Mouse (Mus musculus) retina, postnatal 7 days (tissue): ENCODE data around the gene Fanca.
A peak's percentile ranks its signal among the peaks of the same experiment; 100 is the strongest.
"Not testable (repeated sequence)": the region's sequence is repeated elsewhere in the genome, so short reads cannot be mapped to it uniquely, and the experiment has no call there.

ENCODE experiments used
- DNase-seq: peaks from one replicate; pipeline ENCODE4 v3.0.0-alpha.2; 2012; ENCODE audit warnings: low read depth, low spot score

Gene Fanca

GRCm38 (mm10) chr8:123271901-123272300, 46.5 kb downstream of the Fanca start:
- no peak for DNase-seq

GRCm38 (mm10) chr8:123271147-123271546, 47.2 kb downstream of the Fanca start:
- no peak for DNase-seq

GRCm38 (mm10) chr8:123267926-123268656, 50.3 kb downstream of the Fanca start:
- no peak for DNase-seq

- DNase-seq: not testable (repeated sequence)
Observed at GRCm38 (mm10) chr8:123257593-123257992, 60.8 kb downstream of the Fanca start.

GRCm38 (mm10) chr8:123257114-123257513, 61.3 kb downstream of the Fanca start:
- DNase-seq: no peak

- no peak for DNase-seq
Observed at GRCm38 (mm10) chr8:123255170-123255569, 63.2 kb downstream of the Fanca start.

- peak; percentile 73 for DNase-seq
Observed at GRCm38 (mm10) chr8:123254099-123254885, 64.1 kb downstream of the Fanca start, which contains the start of the genes Zfp276 and Vps9d1. Gene Zfp276, plus strand, starts transcription at chr8:123254195. Gene Vps9d1, minus strand, starts transcription at chr8:123254348.

GRCm38 (mm10) chr8:123253451-123254098, 64.8 kb downstream of the Fanca start:
- no peak for DNase-seq

- no peak for DNase-seq
Observed at GRCm38 (mm10) chr8:123252925-123253324, 65.5 kb downstream of the Fanca start.

- DNase-seq: no peak
Observed at GRCm38 (mm10) chr8:123250940-123251339, 67.4 kb downstream of the Fanca start.

- DNase-seq: no peak
Observed at GRCm38 (mm10) chr8:123248596-123248995, 69.8 kb downstream of the Fanca start.

GRCm38 (mm10) chr8:123247748-123248147, 70.6 kb downstream of the Fanca start:
- DNase-seq: no peak

GRCm38 (mm10) chr8:123245543-123245942, 72.8 kb downstream of the Fanca start:
- no peak for DNase-seq

- no peak for DNase-seq
Observed at GRCm38 (mm10) chr8:123244382-123244781, 74.0 kb downstream of the Fanca start.

- DNase-seq: no peak
Observed at GRCm38 (mm10) chr8:123243053-123243452, 75.3 kb downstream of the Fanca start.

- no peak for DNase-seq
Observed at GRCm38 (mm10) chr8:123242107-123242923, 76.1 kb downstream of the Fanca start.

- DNase-seq: no peak
Observed at GRCm38 (mm10) chr8:123239398-123239797, 79.0 kb downstream of the Fanca start.

- DNase-seq: peak; percentile 61
Observed at GRCm38 (mm10) chr8:123235520-123236497, 82.6 kb downstream of the Fanca start, which contains the start of gene Spata2l. Gene Spata2l, minus strand, starts transcription at chr8:123236233.

GRCm38 (mm10) chr8:123234918-123235519, 83.4 kb downstream of the Fanca start:
- no peak for DNase-seq

GRCm38 (mm10) chr8:123233760-123234159, 84.6 kb downstream of the Fanca start:
- no peak for DNase-seq
